Mouse (Mus musculus): ENCODE data around the gene Mib2.

The Mib2 gene

GRCm38 (mm10) chr4:155613264-155613663, 55.7 kb downstream of the Mib2 start:
- DNase-seq (ENCODE audit: low spot score): no peak

GRCm38 (mm10) chr4:155611860-155612259, 57.1 kb downstream of the Mib2 start:
- DNase-seq (ENCODE audit: low spot score): no peak

GRCm38 (mm10) chr4:155606825-155607224, 62.2 kb downstream of the Mib2 start:
- DNase-seq (ENCODE audit: low spot score): no peak

GRCm38 (mm10) chr4:155605132-155605531, 63.9 kb downstream of the Mib2 start:
- DNase-seq (ENCODE audit: low spot score): no peak
